Mouse (Mus musculus) cerebellum, postnatal 36 days (tissue): ENCODE data around the gene Kcnk10.

Experiments
- DNase-seq, 2 experiments: peaks; one replicate each; pipeline ENCODE4 v3.0.0; 2021 to 2022; ENCODE audit warnings: mixed read lengths in 2 of 2

Gene Kcnk10

GRCm38 (mm10) chr12:98396586-98396985 is 181.5 kb downstream of the Kcnk10 start:
- DNase-seq, result no peak

- DNase-seq, result no peak
These were observed 184.0 kb downstream of the Kcnk10 start for GRCm38 (mm10) chr12:98394115-98394514.

- no peak for DNase-seq
These were observed 186.8 kb downstream of the Kcnk10 start for GRCm38 (mm10) chr12:98391347-98391746.

- no peak for DNase-seq
These were observed 188.5 kb downstream of the Kcnk10 start for GRCm38 (mm10) chr12:98389618-98390017.
